Mouse (Mus musculus) gastrocnemius, adult 2 months (tissue): ENCODE measurements around the gene Ercc1. TPM values are rescaled to one million over a fixed set of nuclear protein-coding genes. Genes with fewer than 3 reads are reported as not detected.

Source experiments
- DNase-seq: peaks from one replicate; pipeline ENCODE4 v3.0.0; 2022
- H3K27ac ChIP-seq: fragments of 200-600 bp; 2 replicates; pipeline ENCODE4 v1.8.1; 2022; ENCODE audit warnings: mild to moderate bottlenecking
- H3K4me3 ChIP-seq: fragments of 200-600 bp; 2 replicates; pipeline ENCODE4 v1.8.1; 2022; ENCODE audit warnings: mild to moderate bottlenecking, moderate library complexity
- CTCF ChIP-seq: fragments of 200-600 bp; IDR thresholded peaks from 2 replicates; pipeline ENCODE4 v1.8.1; 2022; ENCODE audit warnings: antibody characterized with exemption, mild to moderate bottlenecking, moderate library complexity
- intact Hi-C: fragments of 180-260 bp; cut with DNase I; formaldehyde crosslinking; loops from one replicate; pipeline ENCODE4 v1.15.1; 2025
- total RNA-seq, 2 experiments: library from RNA; stranded (reverse); gene quantifications; 2 replicates each; pipeline ENCODE4 v1.2.3; 2021

The Ercc1 gene
- total RNA-seq, 2 experiments from 2014 or later: 28.1 to 30.4 TPM

- no peak for DNase-seq
- TF ChIP-seq CTCF: no peak
- intact Hi-C loops: no loop called here
- Histone ChIP-seq H3K27ac (no peak overlapping the region), H3K4me3 (no peak overlapping the region)
Observed at GRCm38 (mm10) chr7:19314033-19314432, 30.5 kb upstream of the Ercc1 start.

DNA sequence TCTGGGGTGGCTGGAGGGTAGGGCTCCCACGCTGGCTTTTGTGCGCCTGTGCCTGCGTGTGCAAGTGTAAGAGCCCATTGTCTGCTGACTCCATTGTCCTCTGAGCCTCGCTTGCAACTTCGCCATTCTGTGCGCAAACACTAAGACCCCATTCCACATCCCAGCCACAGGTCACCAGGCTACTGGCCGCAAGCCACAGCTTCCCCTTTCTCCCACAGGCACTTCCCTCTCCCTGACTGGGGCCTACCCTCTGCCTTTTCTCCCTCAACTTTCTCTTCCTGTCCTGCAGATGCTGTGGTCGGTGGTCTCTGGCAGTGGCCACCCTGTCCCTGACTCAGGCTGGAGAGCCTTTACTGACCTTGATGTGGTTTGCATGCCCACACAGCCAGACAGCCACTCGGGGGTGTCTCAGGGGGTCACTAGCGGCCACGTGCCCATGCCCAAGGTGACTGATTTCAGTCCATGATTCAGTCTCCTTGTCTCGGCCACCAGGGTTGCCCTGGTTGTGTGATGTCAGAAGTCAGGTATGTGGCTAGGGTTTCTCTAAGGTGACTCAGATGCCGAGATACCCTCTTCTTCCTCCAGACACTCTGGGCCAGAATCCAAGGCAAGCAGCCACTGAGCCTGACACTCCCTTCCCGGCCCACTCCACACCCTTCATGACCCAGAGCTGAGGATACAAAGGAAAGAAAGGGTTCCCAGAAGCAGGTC is 28.0 kb upstream of the Ercc1 start:
- DNase-seq: peak; percentile 55
- Histone ChIP-seq H3K4me3 (no peak overlapping the region), H3K27ac (peak overlapping the region; percentile 57)
- intact Hi-C loops: no loop called here
- no peak for TF ChIP-seq CTCF

GRCm38 (mm10) chr7:19318201-19318600 is 26.4 kb upstream of the Ercc1 start:
- intact Hi-C loops: no loop called here
- Histone ChIP-seq H3K27ac (no peak overlapping the region), H3K4me3 (no peak overlapping the region)
- DNase-seq: no peak
- no peak for TF ChIP-seq CTCF

GRCm38 (mm10) chr7:19318676-19319075 is 25.9 kb upstream of the Ercc1 start:
- no peak overlapping the region for H3K27ac ChIP-seq
- TF ChIP-seq CTCF: no peak
- intact Hi-C loops: no loop called here
- no peak overlapping the region for H3K4me3 ChIP-seq
- no peak for DNase-seq

GRCm38 (mm10) chr7:19319458-19319857 is 25.1 kb upstream of the Ercc1 start:
- no peak for DNase-seq
- peak overlapping the region; percentile 85 for H3K27ac ChIP-seq
- peak overlapping the region; percentile 73 for H3K4me3 ChIP-seq
- no peak for TF ChIP-seq CTCF
- intact Hi-C loops: no loop called here

- intact Hi-C loops: no loop called here
- peak; percentile 99 for DNase-seq
- Histone ChIP-seq H3K27ac (peak overlapping the region; percentile 85), H3K4me3 (peak overlapping the region; percentile 73)
- TF ChIP-seq CTCF: no peak
Observed at GRCm38 (mm10) chr7:19319906-19320305, 24.7 kb upstream of the Ercc1 start.

DNA sequence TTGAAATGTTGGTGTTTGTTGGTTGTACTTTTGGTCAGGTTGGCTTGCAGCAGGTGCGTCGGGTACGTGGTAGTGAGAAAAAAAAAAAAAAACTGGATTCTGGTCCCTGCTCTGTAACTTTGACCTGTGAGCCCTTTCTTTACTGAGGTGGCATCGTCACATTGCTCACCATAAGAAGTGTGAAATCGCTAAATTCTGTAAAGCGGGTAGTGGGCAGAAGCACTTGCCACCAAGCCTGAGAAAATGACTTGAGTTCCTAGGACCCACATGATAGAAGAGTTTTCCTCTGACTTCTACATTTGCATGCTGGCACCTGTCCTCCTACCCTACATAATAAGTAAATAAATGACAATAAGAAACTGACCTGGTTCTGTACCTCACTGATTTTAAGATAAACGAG is 23.9 kb upstream of the Ercc1 start:
- H3K4me3 ChIP-seq: peak overlapping the region; percentile 73
- no peak for TF ChIP-seq CTCF
- intact Hi-C loops: no loop called here
- peak overlapping the region; percentile 84 for H3K27ac ChIP-seq
- DNase-seq: no peak

DNA sequence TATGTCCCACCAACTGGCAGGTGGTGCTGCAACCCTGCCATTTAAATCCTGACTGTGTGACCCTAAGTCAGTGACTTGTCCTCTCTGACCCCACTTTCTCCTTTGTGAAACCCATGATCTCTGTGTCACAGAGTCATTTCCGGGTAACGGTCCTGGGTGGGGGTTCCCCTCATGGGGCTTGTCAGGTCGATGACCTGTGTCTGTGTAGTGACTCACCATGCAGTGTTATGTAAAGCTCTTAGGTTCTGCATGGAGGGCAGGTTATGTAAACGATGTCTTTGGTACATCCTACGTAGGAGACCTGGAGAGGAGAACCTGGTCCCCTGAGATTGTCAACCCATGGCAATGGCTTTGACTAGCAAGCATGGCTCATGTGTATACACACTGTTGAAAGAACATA is 23.1 kb upstream of the Ercc1 start:
- no peak for TF ChIP-seq CTCF
- intact Hi-C loops: no loop called here
- no peak for DNase-seq
- no peak overlapping the region for H3K4me3 ChIP-seq
- H3K27ac ChIP-seq: no peak overlapping the region

DNA sequence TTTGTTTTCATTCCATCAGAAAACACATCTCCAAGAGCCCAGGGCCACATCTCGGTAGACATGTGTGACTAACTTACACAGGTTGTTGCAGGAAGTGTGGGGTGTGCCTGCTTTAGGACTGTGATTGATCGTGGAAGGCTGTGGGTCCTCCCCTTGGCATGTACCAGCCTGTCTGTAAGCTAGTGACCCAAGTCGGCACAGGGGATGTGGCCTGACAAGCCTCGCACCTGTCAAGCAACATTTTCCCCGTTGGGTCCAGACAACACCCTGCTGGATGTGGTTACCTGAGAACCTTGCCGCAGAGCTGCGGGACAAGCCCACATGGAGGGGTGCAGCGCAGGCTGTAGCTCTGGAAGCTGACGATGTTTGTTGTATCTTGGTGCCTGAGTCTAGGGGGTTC is 22.1 kb upstream of the Ercc1 start:
- intact Hi-C loops: no loop called here
- H3K27ac ChIP-seq: no peak overlapping the region
- no peak overlapping the region for H3K4me3 ChIP-seq
- TF ChIP-seq CTCF: no peak
- no peak for DNase-seq

DNA sequence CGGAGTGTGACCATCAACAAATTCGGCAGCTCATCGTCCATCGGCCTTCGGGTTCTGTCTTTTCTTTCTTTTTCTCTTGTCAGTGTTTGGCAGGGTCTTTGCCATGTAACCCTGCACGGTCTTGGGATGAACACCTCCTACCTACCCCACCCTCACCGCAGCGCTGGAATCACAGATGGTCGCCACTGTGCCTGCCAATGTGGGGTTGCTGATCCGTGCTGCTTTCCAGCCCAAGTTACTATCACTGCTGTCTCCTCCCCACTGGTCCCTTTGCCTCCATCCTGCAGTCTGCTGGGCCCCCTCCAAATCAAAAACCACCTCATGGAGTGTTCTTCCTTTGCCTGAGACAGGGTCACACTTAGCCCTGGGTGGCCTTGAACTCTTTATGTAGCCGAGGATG is 20.4 kb upstream of the Ercc1 start:
- intact Hi-C loops: no loop called here
- TF ChIP-seq CTCF: no peak
- Histone ChIP-seq H3K27ac (no peak overlapping the region), H3K4me3 (no peak overlapping the region)
- DNase-seq: no peak

GRCm38 (mm10) chr7:19325262-19326199 is 19.0 kb upstream of the Ercc1 start:
- Histone ChIP-seq H3K27ac (peak overlapping the region; percentile 89), H3K4me3 (peak overlapping the region; percentile 72)
- no peak for TF ChIP-seq CTCF
- DNase-seq: no peak
- intact Hi-C loops: no loop called here

DNA sequence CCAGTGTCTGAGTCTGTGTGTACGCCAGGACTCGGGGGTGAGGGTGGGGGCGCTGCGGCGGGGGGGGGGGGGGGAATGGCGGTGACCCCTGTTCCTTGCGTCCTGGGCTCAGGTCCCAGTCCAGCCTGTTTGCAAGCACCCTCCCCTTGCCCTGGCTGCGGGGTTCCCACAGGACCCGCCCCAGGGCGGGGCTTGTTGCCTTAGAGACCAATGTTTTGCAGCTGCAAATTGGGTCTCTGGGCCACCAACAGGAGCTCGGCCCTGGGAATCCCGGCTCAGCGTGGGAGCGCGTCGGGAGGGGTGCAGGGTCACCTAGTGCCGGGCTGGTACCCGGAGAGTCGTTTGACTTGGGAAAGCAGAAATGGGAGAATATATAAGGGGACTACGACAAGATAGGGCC is 18.2 kb upstream of the Ercc1 start:
- intact Hi-C loops: no loop called here
- no peak for TF ChIP-seq CTCF
- H3K27ac ChIP-seq: peak overlapping the region; percentile 89
- peak; percentile 95 for DNase-seq
- H3K4me3 ChIP-seq: peak overlapping the region; percentile 72

DNA sequence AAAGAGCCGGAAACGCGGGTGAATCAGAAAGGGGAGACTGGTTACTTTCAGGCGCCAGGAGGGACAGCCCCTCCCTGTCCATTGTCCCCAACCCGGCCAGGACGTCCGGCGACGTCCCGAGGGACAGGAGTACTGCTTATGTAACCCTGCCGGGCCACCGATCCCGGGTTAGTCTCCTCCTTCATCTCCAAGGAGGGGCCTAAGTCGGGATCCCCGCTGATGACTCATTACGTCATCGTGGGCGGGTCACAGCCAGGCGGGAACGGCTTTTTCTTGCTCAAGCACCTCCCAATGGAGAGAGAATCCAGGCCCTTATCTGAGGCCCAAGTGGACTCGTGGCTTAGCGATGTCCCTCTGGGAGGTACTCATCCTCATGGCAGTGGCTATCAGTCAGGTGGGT is 17.4 kb upstream of the Ercc1 start:
- H3K4me3 ChIP-seq: peak overlapping the region; percentile 72
- intact Hi-C loops: no loop called here
- peak; percentile 94 for DNase-seq
- H3K27ac ChIP-seq: peak overlapping the region; percentile 89
- TF ChIP-seq CTCF: no peak
